Mouse (Mus musculus) NIH3T3 (cell line): ENCODE measurements around the gene 5330417C22Rik.

ENCODE experiments used
- DNase-seq: peaks from one replicate; pipeline ENCODE4 v3.0.0-alpha.2; 2012; ENCODE audit warnings: low read depth

Gene 5330417C22Rik

GRCm38 (mm10) chr3:108466425-108466824, 69.9 kb downstream of the 5330417C22Rik start:
- peak; percentile 61 for DNase-seq

- DNase-seq, result no peak
Measured at GRCm38 (mm10) chr3:108458866-108459265, 77.5 kb downstream of the 5330417C22Rik start.

GRCm38 (mm10) chr3:108458380-108458779, 78.0 kb downstream of the 5330417C22Rik start:
- DNase-seq, result no peak

- DNase-seq, result no peak
Measured at GRCm38 (mm10) chr3:108454172-108454571, 82.2 kb downstream of the 5330417C22Rik start.

GRCm38 (mm10) chr3:108451969-108452368, 84.4 kb downstream of the 5330417C22Rik start:
- DNase-seq, result no peak

GRCm38 (mm10) chr3:108445366-108445705, 91.0 kb downstream of the 5330417C22Rik start:
- DNase-seq, result no peak

- DNase-seq, result peak; percentile 97
Measured at GRCm38 (mm10) chr3:108444698-108445365, 91.5 kb downstream of the 5330417C22Rik start, which contains the start of gene Sars. Gene Sars, minus strand, starts transcription at chr3:108445209.

DNA sequence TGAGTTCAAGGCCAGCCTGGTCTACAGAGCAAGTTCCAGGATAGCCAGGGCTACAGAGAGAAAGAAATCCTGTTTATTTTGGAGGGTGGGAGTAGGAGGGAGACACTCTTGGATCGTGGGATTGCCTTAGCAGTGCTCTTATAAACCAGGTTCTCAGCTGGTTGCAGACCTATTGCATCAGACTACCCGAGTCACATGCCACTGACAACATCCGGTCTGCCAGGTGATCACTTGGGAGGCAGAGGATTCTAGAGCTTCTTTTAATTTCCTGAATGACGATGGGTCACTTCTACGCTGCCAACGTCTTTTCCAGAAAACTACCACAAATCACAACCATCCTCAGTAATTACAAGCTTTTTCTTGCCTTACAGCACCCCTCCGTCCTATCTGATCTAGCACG, 92.3 kb downstream of the 5330417C22Rik start:
- peak; percentile 87 for DNase-seq

- no peak for DNase-seq
Measured at GRCm38 (mm10) chr3:108436380-108436714, 100.0 kb downstream of the 5330417C22Rik start.

- no peak for DNase-seq
Measured at GRCm38 (mm10) chr3:108435701-108436379, 100.5 kb downstream of the 5330417C22Rik start.

DNA sequence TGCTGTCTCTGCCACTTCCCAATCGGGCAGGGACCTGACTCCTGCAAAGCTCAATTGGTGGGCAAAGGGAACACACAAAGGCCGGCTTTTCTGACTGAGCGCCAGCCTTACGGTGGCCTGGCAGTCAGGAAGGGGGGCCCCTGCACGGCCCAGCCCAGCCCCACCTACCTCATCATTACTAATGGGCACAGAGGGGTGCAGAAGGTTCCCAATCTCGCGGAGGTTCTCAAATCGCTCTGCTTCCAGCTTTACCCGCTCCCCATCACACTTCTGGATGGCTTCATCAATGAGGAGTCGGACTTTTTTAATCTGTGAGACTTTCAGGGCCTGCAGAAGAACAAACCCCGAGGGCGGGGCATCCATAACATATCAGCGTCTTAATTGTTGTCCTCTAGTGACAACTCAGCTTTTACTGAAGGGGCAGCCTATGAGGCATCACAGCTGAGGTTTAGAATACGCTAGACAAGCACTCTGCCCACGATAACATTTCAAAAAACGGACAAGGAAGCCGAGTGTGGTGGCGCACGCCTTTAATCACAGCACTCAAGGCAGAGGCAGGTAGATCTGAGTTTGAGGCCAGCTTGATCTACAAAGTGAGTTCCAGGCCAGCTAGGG, 102.3 kb downstream of the 5330417C22Rik start:
- no peak for DNase-seq

GRCm38 (mm10) chr3:108433188-108433880, 103.0 kb downstream of the 5330417C22Rik start:
- no peak for DNase-seq

DNA sequence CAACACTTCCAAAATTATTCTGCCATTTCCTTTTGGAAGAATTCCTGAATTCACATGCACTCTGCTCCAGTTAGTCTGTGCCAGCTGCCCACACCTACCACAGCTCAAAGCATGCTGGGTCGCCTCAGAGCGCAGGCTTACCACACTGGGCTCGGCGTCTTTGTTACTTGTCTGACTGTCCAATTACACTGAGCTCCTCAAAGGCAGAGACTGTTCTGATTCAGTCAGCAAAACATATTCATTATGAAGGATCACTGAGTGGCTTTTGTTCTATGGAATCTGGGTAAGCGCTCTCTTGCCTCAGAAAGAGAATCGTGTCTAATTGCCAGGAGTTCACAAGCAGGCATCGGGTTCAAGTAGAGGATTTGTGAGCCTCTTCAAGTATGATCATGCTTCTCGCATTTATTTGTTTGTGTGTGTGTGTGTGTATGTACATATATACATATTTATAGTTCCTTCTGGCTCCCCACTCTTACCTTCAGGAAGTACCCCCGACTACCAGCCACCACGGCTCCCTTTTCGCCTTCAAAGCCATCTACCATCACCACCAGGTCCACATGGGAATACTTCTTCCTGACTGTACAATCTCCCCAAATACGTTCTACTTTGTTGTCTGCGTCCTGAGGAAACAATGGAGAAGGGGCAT, 103.7 kb downstream of the 5330417C22Rik start:
- DNase-seq, result no peak

- DNase-seq, result no peak
Measured at GRCm38 (mm10) chr3:108425624-108426018, 110.7 kb downstream of the 5330417C22Rik start.

DNA sequence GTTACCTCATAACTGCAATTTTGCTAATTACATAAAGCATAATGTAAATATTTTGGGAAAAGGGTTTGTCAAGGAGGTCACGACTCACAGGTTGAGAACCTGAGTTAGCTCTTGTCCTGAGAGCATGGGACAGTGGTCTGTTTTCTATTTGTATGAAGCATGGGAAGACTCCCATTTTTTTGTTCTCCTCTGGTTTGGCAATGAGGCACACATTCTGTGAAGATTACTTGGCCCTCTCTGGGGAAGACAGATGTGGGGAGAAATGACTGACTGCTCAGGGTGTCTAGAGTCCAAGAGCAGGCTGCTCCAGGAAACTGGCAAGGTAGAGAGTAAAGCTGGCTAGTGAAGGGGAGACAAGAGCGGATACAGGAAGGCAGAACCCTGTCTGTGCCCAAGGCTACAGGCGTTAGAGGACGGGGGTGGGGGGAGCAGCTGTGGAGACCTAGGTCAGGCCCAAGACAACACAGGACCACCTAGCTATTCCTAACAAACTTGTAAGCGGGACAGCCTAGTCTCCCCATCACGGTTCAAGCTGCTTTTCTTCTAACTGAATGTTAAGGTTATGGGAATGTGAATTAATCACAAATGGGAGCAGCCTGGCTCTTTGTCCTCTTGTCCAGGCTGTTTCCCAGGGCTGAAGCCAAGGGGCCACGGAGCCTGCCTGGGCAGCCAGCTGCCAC, 111.3 kb downstream of the 5330417C22Rik start:
- DNase-seq, result peak; percentile 64

- DNase-seq, result peak; percentile 57
Measured at GRCm38 (mm10) chr3:108423844-108424801, 112.2 kb downstream of the 5330417C22Rik start.

DNA sequence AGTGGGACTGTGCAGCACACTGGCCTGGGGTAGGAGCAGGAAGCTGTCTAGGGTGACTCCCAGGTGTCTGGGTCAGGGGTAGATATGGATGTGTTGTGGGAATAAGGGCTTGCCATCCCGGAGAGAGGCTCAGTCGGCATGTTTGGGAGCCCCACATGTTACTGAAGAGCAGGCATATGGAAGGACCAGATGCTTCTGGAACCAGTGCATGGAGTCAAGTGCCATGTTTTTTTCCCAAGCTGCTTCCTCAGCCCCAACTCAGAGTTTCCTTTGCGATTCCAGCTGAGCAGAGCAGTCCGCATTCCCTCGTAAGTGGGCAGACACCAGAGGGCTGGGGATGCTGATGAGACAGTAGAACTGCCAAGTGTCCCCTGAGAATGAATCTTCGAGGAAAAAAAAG, 113.3 kb downstream of the 5330417C22Rik start:
- DNase-seq, result no peak

DNA sequence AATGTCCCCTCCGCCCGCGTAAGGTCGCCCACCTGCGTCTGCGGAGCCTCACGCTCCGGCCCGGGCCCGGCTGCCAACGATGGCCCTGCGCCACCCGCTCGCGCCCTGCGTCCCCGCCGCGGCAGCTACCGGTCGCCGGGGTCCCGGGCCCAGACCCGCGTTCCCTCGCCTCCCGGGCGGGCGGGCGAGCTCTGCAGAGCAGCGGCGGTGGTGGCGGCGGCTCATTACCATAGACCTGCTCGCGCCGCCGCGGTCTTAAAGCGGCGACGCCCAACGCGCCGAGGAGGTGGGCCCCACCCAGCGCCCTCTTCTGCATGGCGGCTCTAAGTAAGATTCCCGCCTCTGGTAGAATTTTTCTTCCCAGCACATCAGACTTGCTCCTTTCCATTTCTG, 120.5 kb downstream of the 5330417C22Rik start:
- DNase-seq, result no peak

DNA sequence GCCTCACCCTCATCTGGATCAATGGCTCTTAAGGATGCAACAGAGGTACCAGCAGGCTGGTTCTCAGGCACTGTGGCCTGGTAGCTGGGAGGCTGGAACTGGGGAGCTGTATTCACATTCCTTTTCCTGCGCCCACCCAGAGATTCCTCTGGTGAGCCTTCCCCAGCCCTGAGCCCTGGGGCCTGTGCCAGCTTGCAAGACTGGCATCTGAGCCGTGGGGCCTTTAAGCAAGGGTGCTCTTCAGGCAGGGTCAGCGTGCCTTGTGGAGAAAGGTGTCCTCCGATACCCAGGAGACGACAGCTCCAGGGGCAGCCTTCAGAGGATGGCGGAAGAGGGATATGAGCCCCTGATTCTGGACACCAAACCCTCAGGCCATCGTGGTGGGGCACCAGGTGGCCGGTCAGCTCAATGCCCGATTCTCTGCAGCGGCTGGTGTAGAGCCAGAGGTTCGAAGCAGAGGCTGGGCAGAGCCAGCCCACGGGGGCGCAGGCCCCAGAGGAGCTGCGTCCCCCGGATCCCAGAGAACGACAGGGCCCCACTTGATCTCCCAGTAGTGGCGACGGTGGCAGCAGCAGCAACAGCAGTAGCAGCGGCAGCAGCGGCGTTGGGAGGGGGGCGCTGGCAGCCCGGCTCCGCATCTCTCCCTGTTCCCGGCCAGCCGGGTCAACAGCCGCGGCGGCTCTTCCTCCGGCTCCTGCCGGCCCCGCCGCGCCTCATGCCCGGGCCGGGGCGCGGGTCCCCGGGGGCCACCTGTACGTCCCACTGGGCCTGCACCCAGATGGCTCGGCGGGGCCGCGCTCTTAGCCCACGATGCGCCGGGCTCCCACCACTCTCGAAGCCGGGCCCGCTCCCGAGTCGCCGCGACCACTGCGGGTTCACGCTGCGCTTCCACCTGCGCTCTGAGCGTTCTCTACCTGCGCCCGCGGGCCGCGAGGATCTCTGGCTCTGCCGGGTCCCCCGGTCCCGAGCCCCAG, 121.2 kb downstream of the 5330417C22Rik start, which contains the start of gene Celsr2:
Celsr2 (minus strand) TSS at position 696 of the 974 bp plus-strand sequence.
- DNase-seq, result no peak
